ENCODE assay signal across 15 mouse cellular contexts in the genomic region with DNA sequence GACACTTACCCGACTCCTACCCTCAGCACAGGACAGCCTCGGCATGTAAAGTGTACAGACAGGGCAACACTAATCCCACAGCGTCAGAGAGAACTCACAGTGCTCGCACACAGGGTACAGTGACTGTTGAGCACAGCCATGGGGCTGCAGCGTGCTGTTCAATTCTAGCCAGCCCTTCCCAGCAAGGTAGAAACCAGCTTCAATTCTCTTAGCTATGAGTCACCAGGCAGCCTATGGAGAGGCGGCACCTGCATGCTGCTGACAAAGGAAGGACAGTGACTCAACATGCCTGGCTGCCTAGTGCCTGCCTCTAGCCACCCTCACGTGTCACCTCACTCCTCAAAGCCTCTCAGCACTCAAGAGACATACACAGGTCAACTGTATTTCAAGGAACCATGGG. TPM values are rescaled to one million over a fixed set of nuclear protein-coding genes. Genes with fewer than 3 reads are reported as not detected.
A peak's percentile ranks its signal among the peaks of the same experiment; 100 is the strongest.
DNase-seq lines count a peak whose midpoint lies in the region; ATAC-seq and TF ChIP-seq lines count a peak whose summit lies in the region.
"Had no signal": no experiment of that assay in that cellular context is flagged by ENCODE, and none has a peak within 500 bp of the region (broad histone marks: within the 10 kb centered on the region; RNA-seq: fewer than 3 reads in every experiment).

No protein-coding gene starts in this region.

- no peak for TF ChIP-seq RAD21 in MEL (IDR thresholded peaks at IDR 0.05; ENCODE audit: low read depth, low read length)

- H3K27ac ChIP-seq in intestine, embryonic 15.5 days = no peak overlapping the region
- H3K27ac ChIP-seq in intestine, embryonic 16.5 days (ENCODE audit: low read length) = no peak overlapping the region
- H3K27ac ChIP-seq in MEL (ENCODE audit: control insufficient read depth, low read depth, low read length) = no peak overlapping the region
- H3K27ac ChIP-seq: heart, embryonic 13.5 days; hindbrain, embryonic 14.5 days; liver, embryonic 14.5 days had no signal

- H3K9me3 ChIP-seq in intestine, embryonic 15.5 days = no peaks in the 10 kb centered on the region
- H3K9me3 ChIP-seq in intestine, embryonic 16.5 days (ENCODE audit: control insufficient read depth, low read length) = no peaks in the 10 kb centered on the region
- no peaks in the 10 kb centered on the region for H3K9me3 ChIP-seq in MEL (replicated peaks; ENCODE audit: insufficient read depth, low read length)
- H3K9me3 ChIP-seq: heart, embryonic 13.5 days had no signal

- no peak overlapping the region for H3K4me3 ChIP-seq in intestine, embryonic 15.5 days (replicated peaks)
- no peak overlapping the region for H3K4me3 ChIP-seq in intestine, embryonic 16.5 days (ENCODE audit: low read length)
- no peak overlapping the region for H3K4me3 ChIP-seq in MEL (ENCODE audit: control insufficient read depth in 1 of 2, insufficient read depth in 1 of 2, low read depth in 2 of 2, low read length in 2 of 2)
- H3K4me3 ChIP-seq: heart, embryonic 13.5 days; myocyte had no signal

- ATAC-seq in intestine, embryonic 15.5 days = peak; percentile 31; the same call in 1 of the 2 replicates
- no peak for ATAC-seq in intestine, embryonic 16.5 days

- WGBS in intestine, embryonic 15.5 days = 77% methylated on average over 7 of the region's 7 CpGs
- 87% methylated on average over 7 of the region's 7 CpGs for WGBS in intestine, embryonic 16.5 days

- TF ChIP-seq CTCF in MEL (IDR thresholded peaks at IDR 0.05 in 2 of 3, conservative IDR thresholded peaks at IDR 0.05 in 1 of 3; ENCODE audit: control insufficient read depth in 1 of 3, insufficient read depth in 1 of 3, low read depth in 2 of 3, low read length in 3 of 3, poor library complexity in 1 of 3, severe bottlenecking in 1 of 3) = no peak

- no peak overlapping the region for H3K4me2 ChIP-seq in intestine, embryonic 15.5 days (replicated peaks)
- H3K4me2 ChIP-seq in intestine, embryonic 16.5 days (ENCODE audit: low read depth, low read length) = no peak overlapping the region
- H3K4me2 ChIP-seq: heart, embryonic 13.5 days; hindbrain, embryonic 14.5 days had no signal

- H3K36me3 ChIP-seq in intestine, embryonic 15.5 days = peaks cover 41% of the 10 kb centered on the region
- peaks cover 15% of the 10 kb centered on the region for H3K36me3 ChIP-seq in intestine, embryonic 16.5 days (ENCODE audit: control insufficient read depth, insufficient read depth, low read length)
- peaks cover 12 to 31% of the 10 kb centered on the region in 2 experiments for H3K36me3 ChIP-seq in MEL (ENCODE audit: control insufficient read depth in 1 of 2, insufficient read depth in 2 of 2, low read length in 2 of 2)

- TF ChIP-seq EP300 in MEL (IDR thresholded peaks at IDR 0.05; ENCODE audit: low read depth in 1 of 2, low read length in 2 of 2) = no peak

- no peak overlapping the region for H3K9ac ChIP-seq in intestine, embryonic 15.5 days
- H3K9ac ChIP-seq in intestine, embryonic 16.5 days (ENCODE audit: low read depth, low read length) = no peak overlapping the region
- H3K9ac ChIP-seq in MEL (ENCODE audit: control insufficient read depth, low read depth, low read length, poor library complexity, severe bottlenecking) = no peak overlapping the region
- H3K9ac ChIP-seq: heart, embryonic 13.5 days; hindbrain, embryonic 14.5 days; liver, embryonic 14.5 days had no signal

- H3K27me3 ChIP-seq in intestine, embryonic 15.5 days (replicated peaks) = no peaks in the 10 kb centered on the region
- H3K27me3 ChIP-seq in intestine, embryonic 16.5 days (replicated peaks; ENCODE audit: control insufficient read depth, insufficient read depth, low read length) = no peaks in the 10 kb centered on the region
- H3K27me3 ChIP-seq in MEL (ENCODE audit: control insufficient read depth in 1 of 2, insufficient read depth in 2 of 2, low read length in 2 of 2) = no peaks in the 10 kb centered on the region
- H3K27me3 ChIP-seq: heart, embryonic 13.5 days had no signal

- no peaks in the 10 kb centered on the region for H3K4me1 ChIP-seq in intestine, embryonic 15.5 days (replicated peaks)
- no peaks in the 10 kb centered on the region for H3K4me1 ChIP-seq in intestine, embryonic 16.5 days (ENCODE audit: control insufficient read depth, insufficient read depth, low read length)
- peaks cover 12 to 17% of the 10 kb centered on the region in 2 experiments for H3K4me1 ChIP-seq in MEL (ENCODE audit: control insufficient read depth in 1 of 2, insufficient read depth in 2 of 2, low read length in 2 of 2)

- no peak for TF ChIP-seq POLR2A in MEL (IDR thresholded peaks at IDR 0.05; ENCODE audit: control insufficient read depth in 1 of 2, insufficient read depth in 1 of 2, low read depth in 1 of 2, low read length in 2 of 2, poor library complexity in 1 of 2)

- DNase-seq in 3T3-L1 (ENCODE audit: low read depth, low spot score) (peak; percentile 53), MEL (ENCODE audit: low read depth, low spot score) (peak; percentile 38)
- peak; percentile 56 to 57 for DNase-seq in left cerebral cortex, adult 9 months (ENCODE audit: low spot score in 2 of 2)
- no peak for DNase-seq in gastrocnemius, adult 18-20 months (ENCODE audit: low spot score)
- no peak for DNase-seq in lung, postnatal 25 days (ENCODE audit: low spot score)
- no peak for DNase-seq in adrenal gland, postnatal 14 days
- DNase-seq: thymus, postnatal 36 days had no signal

- H3K79me2 ChIP-seq in MEL (ENCODE audit: control insufficient read depth, insufficient read depth, low read length, poor library complexity) = no peaks in the 10 kb centered on the region

TF ChIP-seq in MEL, 35 proteins besides CTCF, POLR2A, EP300 and RAD21:
- 0 out of 2 replicates have a peak, but pooled peaks have one; percentile 4 for TF ChIP-seq TAL1 (IDR thresholded peaks at IDR 0.05; ENCODE audit: low read length)
- TF ChIP-seq POLR2AphosphoS5 (IDR thresholded peaks at IDR 0.05; ENCODE audit: borderline replicate concordance, low read depth, low read length) = 0 out of 2 replicates have a peak, but pooled peaks have one; percentile 14
- TF ChIP-seq MYC (IDR thresholded peaks at IDR 0.05; ENCODE audit: low read depth, low read length) = no peak
- TF ChIP-seq POLR2AphosphoS2 (IDR thresholded peaks at IDR 0.05; ENCODE audit: low read length) = no peak

RNA-seq across cellular contexts. Expression of a gene that starts 24.6 kb away (rescaled TPM):
- 150 and 155 TPM in 2 replicates for polyA plus RNA-seq in intestine, embryonic 15.5 days (2015; fragmentation: Nextera tagmentation; extraction: Ambion mirVana)
- 187 and 202 TPM in 2 replicates for polyA plus RNA-seq in intestine, embryonic 16.5 days (2015; fragmentation: Nextera tagmentation; extraction: Ambion mirVana)
- total RNA-seq in MEL (2012; rRNA removed) = 100 and 123 TPM in 2 replicates
- polyA plus RNA-seq in MEL (2012; ENCODE audit: insufficient read depth in 1 of 2, insufficient read length in 2 of 2, low read depth in 1 of 2, low replicate concordance in 2 of 2, missing spikeins in 1 of 2) = 100 to 1,000 TPM in 1 of 2 experiments, not detected in 1; 129 TPM
- total RNA-seq in gastrocnemius, adult 18-20 months (2021) = 100 to 1,000 TPM; 129 to 137 TPM
- 267 and 275 TPM in 2 replicates for total RNA-seq in adrenal gland, postnatal 14 days (2021)

RNA-seq across cellular contexts. Expression of a gene that starts 24.6 kb away (rescaled TPM):
- polyA plus RNA-seq in intestine, embryonic 15.5 days (2015; fragmentation: Nextera tagmentation; extraction: Ambion mirVana) = 0.09 and 0.10 TPM in 2 replicates
- not detected in 2 replicates for polyA plus RNA-seq in intestine, embryonic 16.5 days (2015; fragmentation: Nextera tagmentation; extraction: Ambion mirVana)
- total RNA-seq in MEL (2012; rRNA removed) = 0.12 TPM in 1 of 2 replicates, not detected in the other
- under 1 TPM in 1 of 2 experiments, not detected in 1; 0.57 TPM for polyA plus RNA-seq in MEL (2012; ENCODE audit: insufficient read depth in 1 of 2, insufficient read length in 2 of 2, low read depth in 1 of 2, low replicate concordance in 2 of 2, missing spikeins in 1 of 2)
- total RNA-seq in gastrocnemius, adult 18-20 months (2021) = not detected
- total RNA-seq in adrenal gland, postnatal 14 days (2021) = 0.22 and 0.49 TPM in 2 replicates
- total RNA-seq: megakaryocyte progenitor cell, adult 5-6 weeks had no signal
- polyA plus RNA-seq: heart, embryonic 13.5 days; kidney, embryonic 14.5 days had no signal

RNA-seq across cellular contexts. Expression of a gene that starts 38.0 kb away (rescaled TPM):
- polyA plus RNA-seq in intestine, embryonic 15.5 days (2015; fragmentation: Nextera tagmentation; extraction: Ambion mirVana) = 24.1 and 25.7 TPM in 2 replicates
- polyA plus RNA-seq in intestine, embryonic 16.5 days (2015; fragmentation: Nextera tagmentation; extraction: Ambion mirVana) = 18.1 and 19.6 TPM in 2 replicates
- 48.0 and 49.9 TPM in 2 replicates for total RNA-seq in MEL (2012; rRNA removed)
- 10 to 100 TPM in 1 of 2 experiments, not detected in 1; 43.7 TPM for polyA plus RNA-seq in MEL (2012; ENCODE audit: insufficient read depth in 1 of 2, insufficient read length in 2 of 2, low read depth in 1 of 2, low replicate concordance in 2 of 2, missing spikeins in 1 of 2)
- total RNA-seq in gastrocnemius, adult 18-20 months (2021) = 10 to 100 TPM; 68.0 to 69.4 TPM
- total RNA-seq in adrenal gland, postnatal 14 days (2021) = 77.2 and 88.2 TPM in 2 replicates

Comparison
In these comparisons a context has a peak if more than half of its experiments do, and no peak if none do; other contexts are left out.
1. DNase-seq: peak in 3T3-L1 (single experiment), MEL (single experiment) and left cerebral cortex, adult 9 months (2 of 2); none in gastrocnemius, adult 18-20 months (single experiment), lung, postnatal 25 days (single experiment) and adrenal gland, postnatal 14 days (single experiment).